ENCODE assay signal across 1 mouse cellular context in the genomic region with DNA sequence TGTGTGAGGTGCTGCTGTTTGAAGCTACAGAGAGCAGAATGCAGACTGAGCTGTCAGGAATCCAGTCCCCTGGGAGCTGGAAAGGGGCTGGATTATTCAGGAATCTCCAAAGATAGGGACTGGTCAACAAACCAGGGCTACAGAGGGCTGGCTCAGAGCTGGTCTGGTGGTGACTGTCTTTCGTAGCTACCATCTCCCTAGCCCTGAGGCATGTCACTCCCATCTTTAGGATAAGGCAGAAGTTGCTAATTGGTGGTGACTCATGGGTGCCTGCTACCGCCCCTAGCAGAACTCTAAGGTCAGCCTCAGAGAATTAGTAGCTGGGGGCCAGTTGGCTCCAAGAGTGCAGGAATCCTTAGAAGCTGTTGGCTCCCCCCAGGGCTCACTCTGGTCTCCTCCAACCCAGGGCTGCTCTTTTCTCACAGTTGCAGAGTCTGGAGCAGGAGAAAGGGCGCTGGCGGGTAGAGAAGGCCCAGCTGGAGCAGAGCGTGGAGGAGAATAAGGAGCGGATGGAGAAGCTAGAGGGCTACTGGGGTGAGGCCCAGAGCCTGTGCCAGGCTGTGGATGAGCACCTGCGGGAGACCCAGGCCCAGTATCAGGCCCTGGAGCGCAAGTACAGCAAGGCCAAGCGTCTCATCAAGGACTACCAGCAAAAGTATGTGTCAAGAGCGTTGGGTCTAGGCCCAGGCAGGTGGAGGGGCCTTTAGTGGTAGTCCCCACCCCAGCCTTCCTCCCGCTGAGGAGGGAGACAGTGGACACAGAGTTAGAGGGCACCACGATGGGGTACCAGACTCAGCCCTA.
A peak's percentile ranks its signal among the peaks of the same experiment; 100 is the strongest.
TF ChIP-seq lines count a peak whose summit lies in the region.

No protein-coding gene starts in this region.

TF ChIP-seq in C2C12, 6 proteins besides CTCF, POLR2A, EP300 and RAD21:
- TF ChIP-seq FOSL1 (IDR thresholded peaks at IDR 0.05; ENCODE audit: insufficient read depth, low read length, poor library complexity, severe bottlenecking) (peak; percentile 25), MAX (IDR thresholded peaks at IDR 0.05) (no peak)
